Mouse (Mus musculus): ENCODE measurements around the gene Rxfp3.

Gene Rxfp3

DNA sequence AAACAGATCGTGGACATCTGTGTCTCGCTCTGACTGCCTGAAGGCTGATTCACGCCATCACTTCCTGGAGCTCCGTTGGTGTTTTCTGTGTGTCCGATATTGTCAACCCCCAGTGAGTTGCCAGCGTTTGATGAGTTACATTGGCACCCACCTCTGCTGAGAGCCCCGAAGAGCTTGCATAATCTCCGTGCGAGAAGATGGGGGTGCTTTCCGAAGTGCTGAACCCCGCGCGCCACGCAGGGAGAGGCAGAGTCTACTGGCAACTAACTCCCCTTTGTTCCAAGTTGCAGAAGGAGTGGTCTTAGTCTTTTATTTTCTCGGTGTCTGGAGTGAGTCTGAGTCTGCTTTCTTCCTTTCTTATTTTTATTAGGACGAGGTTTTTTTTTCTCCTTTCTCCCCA is at the start of gene Rxfp3:
Rxfp3 (minus strand) TSS at position 281 of the 400 bp plus-strand sequence.
- DNase-seq (ENCODE audit: low read depth): no peak

DNA sequence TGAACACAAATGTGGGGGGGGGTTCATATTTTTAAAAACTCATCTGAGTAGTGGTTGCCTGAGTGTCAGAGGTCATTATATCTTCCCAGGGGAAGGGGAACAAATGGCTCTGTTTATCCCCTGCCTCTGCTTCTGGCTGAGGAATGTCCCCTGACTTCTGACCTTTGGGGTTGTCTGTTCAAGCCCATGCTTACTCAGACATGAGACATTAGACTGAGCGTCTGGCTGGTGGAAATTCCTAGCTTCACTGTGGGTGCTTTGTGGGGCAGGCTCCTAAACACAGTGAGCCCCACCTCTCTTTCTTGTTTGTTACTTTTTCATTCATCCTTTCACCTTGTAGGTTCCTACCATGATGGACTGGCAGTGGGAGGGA is 47.2 kb upstream of the Rxfp3 start:
- DNase-seq (ENCODE audit: low read depth): no peak

DNA sequence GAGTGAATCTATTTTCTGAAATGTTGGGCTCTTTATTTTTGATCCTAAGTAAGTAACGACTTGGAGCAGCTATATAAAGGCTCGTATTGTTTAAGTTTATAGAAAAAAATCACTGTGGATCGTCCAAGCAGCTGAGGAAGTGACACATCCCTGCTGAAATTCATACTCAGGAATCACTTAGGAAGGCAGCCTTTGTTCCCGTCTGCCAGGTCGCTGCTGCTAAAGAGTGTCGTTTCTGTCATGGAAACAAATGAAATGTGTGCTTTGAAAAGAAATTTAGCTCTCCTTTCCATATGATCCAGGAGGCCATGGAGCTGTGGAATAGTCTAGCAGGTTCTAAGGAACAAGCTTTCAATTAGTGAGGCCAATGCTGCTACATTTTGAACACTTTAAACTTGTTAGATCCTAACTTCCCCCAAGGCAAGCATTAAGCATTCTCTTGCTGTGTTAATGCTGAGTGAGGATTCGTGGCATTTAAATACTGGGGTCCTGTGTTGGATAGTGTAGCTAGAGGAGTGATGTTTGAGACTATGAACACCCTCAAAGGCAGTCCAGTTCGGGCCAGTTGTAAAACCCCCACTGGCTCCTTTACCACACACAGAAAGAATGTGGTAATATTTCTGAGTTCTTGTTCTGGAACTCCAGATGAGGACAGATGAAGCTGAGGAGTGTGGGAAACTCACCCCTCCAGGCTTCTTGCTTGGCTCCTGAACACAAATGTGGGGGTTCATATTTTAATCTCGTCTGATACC is 46.6 kb upstream of the Rxfp3 start:
- DNase-seq (ENCODE audit: low read depth): no peak

DNA sequence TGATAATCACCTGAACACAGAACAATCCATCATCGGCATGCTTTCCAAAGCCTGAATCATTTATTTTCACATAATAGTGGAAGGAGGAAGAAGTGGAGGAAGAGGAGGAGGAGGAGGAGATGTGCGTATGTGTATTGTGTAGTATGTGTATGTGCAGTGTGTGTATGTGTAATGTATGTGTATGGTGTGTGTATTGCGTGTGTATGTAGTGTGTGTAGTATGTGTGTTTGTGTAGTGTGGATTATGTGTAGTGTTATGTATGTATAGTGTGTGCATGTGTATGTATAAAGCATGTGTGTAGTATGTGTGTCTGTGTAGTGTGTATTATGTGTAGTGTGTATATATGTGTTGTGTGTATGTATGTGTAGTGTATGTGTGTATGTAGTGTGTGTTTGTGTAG is 45.9 kb upstream of the Rxfp3 start:
- no peak for DNase-seq (ENCODE audit: low read depth)

DNA sequence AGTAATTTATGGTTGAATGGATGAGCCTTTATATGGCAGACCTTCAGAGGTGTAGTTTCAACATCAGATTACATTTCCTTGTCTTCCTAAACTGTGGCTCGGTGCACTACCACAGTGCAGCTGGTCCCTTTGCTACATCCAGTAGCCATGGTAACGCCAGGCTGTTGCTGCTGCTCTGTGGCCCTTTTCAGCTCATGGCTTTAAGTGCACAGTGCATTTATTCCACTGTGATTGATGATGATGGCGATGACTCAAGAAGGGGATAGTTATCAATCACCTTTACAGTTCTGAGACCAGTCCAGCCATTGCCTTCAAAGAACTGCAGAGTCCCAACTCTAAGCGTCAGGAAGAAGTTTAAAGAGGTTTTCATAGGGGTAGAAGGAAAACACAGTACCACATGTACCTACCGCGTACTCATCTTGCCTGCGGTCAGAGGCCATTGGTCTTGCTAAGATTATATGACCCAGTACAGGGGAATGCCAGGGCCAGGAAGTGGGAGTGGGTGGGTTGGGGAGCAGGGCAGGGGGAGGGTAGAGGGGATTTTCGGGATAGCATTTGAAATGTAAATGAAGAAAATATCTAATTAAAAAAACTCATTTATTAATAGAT is 45.3 kb upstream of the Rxfp3 start:
- no peak for DNase-seq (ENCODE audit: low read depth)

DNA sequence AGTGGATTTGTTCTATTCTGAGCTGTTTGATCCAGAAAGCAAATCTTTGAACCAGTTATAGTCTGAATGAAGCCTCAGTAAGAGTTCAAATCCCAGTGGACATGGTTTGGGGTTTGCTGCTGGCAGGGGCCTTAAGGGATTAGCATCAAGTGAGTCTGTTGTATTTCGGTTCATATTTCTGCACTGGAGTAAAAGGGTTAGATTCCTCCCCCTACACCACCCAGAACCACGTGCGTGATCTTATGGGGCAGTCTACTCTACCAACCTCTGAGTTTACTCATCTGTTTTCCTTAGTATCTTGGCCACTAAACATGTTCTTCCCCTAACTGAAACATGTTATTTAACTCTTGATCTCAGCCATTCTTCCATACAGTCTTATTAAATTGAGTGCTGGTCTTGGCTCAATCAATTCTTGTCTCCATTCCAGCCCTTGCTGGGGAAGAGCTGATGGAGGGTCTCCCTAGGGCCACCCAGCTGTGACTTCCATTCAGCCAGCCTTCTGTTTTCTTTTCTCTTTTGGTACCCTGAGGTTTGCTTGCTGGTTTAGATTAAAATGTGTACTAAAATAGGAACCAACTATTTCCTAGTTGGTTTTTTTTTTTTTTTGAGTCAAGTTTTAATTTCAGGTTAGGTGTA is 38.1 kb upstream of the Rxfp3 start:
- DNase-seq (ENCODE audit: low read depth): no peak

DNA sequence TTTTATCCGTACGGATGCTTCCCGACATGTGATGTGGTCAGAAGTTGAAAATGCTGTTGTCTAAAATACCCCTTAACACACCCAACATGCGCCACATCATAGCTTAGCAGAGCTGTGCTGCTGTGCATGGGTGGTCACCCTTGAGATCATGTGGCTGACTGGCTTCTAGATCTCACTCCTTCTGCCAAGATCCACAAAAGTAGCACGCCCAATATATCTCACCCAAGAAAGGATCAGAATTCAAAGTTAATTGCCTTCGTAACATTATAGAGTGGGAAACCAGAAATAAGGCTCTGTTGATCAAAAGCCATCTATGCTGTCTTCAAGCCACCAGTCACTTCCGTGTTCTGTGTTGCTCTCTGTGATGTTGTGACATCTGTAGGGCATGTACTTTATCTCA is 30.1 kb upstream of the Rxfp3 start:
- no peak for DNase-seq (ENCODE audit: low read depth)

DNA sequence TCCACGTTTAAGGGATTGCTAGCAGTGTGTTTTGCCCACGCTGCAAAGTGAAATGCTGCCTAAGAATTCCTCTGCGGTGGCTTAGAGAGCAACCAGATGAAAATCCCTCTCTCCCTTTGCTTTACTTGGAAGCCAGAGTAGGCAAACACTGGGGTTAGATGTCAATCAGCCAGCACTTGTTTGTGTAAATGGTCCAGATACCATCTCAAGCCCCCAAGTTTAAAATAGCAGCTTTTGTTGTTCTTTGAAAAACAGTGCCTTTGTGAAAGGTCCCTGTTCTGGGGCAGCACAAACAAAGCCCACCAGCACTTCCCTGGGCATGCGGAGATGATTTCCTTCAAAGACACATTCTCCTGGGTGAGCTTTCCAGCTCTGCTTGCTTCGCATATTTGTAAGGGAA is 28.5 kb upstream of the Rxfp3 start:
- no peak for DNase-seq (ENCODE audit: low read depth)

DNA sequence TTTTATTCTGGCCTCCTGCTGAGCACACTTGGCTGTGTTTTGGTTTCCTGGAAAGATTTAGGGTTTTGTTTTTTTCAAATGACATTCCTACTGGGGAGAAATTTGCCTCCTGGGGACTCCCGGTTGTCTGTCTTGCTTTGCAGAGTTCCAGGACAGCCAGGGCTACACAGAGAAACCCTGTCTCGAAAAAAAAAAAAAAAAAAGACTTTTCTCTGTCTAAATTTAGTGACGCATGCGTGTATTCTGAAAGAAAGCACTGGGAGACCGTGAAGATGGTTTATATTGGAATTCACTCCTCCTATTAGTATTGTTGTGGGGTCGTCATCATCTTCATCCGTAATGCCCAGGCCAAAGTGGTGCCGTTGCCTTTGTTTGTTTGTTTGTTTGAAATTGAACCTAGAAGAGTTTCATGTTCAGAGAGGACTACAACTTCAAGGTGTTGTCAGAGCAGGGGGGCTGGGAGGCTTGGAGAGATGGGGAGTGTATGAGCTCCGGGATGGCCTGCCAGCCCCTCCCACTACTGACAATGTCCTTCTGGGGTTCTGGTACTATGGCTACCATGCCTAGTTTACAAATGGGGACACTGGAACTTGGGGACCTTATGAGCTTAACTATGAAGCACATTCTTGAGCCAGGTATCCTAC is 27.9 kb upstream of the Rxfp3 start:
- no peak for DNase-seq (ENCODE audit: low read depth)

DNA sequence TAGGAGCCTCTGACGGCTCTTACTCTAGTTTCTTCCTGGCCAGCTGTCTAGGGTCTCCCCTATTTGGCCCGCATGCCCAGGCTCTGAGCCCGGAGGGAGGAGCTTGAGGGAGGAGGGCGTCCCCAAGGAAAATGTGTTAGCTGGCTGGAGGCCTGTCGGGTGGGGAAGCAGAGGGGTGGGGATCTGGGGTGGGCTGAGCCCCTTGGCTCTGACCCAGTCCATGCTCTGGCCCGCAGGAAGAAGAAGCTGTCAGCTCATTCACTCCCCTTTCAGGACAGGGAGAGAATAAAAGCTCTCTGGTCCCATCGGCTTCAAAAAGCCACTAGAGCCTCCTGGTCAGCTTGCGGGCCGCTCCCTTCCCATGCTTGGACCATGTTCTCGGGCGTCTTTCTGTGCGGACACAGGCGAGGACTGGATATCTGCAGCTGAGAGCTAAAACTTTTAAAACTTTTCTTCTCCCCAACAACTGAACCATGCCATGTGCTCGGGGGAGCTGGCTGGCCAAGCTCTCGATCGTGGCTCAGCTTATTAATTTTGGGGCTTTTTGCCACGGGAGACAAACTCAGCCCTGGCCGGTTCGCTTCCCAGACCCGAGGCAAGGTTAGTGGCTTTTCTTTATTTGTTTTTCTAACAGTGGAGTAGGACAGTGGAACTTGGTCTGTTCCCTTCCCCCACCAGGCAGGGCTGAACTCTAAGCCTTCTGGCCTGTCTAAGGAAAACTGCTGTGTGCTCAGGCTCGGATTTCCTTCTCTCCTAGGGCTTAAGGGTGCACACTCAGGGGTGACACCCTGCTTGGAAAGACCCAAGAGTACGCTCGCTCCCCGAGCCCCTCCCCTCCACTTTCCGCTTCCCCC is 27.0 kb upstream of the Rxfp3 start, which contains the start of gene Adamts12:
Adamts12 (plus strand) TSS at position 233 of the 854 bp plus-strand sequence.
- DNase-seq (ENCODE audit: low read depth): no peak

DNA sequence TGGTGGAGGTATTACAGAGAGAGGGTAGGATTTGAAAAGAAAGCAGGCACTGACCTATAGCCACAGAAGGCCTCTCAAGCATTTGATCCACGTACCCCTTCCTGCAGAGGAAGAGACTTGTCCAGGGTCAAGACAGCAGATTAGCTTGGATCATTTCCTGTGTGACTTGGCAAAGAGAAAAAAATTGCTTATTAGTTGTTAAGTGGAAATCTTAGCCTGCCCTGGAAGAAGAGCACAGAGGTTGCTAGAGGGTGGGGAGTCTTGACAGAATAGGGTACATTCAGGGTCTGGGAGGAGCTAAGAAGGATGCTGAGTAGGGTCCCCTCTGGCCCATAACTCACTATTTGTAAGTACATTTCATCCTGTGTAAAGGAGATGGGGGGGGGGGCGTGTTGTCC is 26.4 kb upstream of the Rxfp3 start:
- DNase-seq (ENCODE audit: low read depth): no peak

DNA sequence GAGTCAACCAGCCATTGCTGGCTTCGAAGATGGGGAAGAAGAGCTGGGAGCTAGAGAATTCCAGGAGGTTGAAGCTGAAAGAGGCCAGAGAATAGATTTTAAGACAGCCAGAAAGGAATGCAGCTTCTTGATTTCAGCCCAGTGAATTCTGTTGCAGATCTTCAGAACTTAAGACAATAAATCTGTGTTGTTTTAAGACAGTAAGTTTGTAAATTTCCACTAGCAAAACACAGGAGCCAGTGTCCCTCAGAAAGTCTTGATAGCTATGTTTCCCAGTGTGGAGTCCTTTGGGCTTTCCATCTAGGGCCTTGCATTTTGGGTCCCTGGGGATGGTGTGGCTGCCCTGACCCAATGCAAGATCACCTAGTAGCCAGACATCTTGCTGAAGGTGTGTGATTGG is 25.1 kb upstream of the Rxfp3 start:
- DNase-seq (ENCODE audit: low read depth): no peak

DNA sequence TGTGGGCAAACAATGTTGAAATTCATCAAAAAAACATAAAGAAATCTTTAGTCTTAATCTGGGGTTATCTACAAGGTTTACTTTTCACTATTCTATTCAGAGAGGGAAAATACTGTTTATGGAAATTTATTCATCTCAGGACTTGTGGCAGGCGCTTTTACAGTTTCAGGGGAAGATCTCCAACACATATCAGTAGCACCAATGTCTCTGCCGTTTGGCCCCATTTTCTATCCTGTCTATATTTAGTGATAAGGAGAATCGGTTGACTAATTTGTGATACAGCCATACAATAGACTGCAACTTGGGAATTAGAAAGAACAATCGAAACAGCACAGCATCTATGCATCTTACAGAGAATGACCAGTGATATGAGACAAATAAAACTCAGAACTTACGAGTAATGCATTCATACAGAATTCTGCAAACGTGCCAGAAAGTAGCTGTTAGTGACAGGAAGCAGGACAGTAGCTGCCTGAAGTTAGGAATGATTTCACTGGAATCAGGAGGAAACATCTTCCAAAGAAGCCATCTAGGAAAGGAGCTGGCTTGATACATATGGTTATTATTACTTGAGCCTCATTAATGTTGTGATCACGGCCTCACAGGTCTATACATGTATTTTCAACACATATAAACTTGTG is 16.8 kb upstream of the Rxfp3 start:
- no peak for DNase-seq (ENCODE audit: low read depth)

DNA sequence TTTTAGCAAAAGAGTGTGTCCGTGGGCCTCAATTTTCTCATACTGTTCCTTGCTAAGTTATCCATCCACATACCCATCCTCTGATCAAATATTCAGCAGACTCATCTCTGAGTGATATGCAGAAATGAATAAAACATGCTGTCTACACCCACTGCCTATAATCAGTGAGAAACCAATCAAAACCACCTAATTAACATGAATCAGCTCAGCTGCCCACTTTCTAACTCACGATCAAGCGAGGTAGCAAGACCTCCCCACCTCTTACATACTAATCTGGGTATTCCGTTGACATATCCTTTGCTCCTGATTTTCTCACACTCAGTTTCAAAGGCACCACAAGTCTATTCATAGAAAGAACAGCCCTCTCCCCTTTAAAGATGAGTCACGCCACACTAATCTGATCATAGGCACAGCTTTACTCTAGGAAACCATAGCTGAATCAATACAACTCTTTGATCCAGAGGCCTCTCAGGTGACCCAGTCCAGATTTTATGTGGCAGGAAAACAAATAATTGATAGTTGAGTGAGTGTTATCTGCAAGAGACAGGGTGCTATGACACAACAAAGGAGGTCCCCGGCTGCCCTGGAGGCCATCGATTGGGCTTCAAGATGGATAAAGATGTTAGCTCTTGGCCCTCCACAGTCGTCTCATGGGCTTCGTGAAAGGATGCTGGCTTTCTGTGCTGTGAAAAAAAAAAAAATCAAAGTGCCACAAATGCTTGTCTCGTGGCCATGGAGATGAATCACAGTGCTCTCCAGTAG is 16.1 kb upstream of the Rxfp3 start:
- no peak for DNase-seq (ENCODE audit: low read depth)

DNA sequence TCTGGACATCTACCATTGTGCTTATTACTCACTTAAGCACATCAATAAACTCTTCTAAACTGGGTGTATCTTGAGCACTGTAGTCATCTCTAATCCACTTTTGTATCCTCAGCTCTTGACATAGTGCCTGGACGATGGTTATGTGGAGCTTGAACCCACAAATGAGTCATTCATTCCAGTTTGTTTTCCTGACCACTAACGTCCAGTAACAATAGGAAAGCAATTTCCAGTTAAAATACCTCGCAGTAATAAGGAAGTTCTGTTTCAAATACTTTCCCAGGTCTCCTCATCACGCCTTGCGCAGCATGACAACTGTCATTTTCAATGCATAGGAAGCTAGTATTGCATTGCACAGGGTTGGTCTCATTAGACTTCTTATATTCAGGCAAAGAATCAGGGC is 5.0 kb upstream of the Rxfp3 start:
- peak; percentile 42 for DNase-seq (ENCODE audit: low read depth)

DNA sequence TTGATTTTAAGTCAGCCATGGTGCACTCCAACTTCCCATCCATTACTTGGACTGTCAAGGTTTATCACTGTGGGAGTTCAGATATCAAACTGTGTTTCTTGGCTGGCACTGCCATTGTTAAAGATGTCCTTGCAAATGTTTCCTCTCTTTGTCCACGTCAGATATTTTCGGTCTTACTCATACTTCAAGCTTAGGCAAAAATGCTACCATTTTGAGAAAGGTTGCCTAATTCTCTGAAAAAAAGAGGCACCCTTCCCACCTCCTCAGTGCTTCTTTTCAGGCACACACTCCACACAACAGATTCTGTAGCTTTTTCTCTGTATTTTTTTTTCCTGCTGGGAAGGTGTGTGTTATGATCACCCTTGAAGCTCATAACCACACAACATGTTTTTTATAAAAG is 3.4 kb upstream of the Rxfp3 start:
- DNase-seq (ENCODE audit: low read depth): no peak

DNA sequence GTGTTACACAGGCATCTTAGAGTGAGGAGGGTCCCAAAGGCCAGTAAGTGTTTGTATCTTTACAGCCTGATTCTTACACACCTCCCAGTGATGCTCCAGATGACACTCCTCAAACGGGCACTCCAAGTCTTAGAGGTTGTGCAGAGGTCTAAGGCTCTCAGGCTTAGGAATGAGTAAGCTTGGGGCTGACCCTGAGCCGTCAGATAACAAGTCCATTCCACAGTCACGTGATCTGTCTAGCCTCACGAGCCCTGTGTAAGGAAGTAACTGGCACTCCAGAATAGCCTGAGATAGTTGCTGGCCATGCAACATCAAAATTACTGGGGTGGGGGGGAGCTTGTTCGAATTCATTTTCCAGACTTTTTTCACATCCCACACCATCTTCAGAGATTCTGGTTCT is 2.3 kb upstream of the Rxfp3 start:
- peak; percentile 39 for DNase-seq (ENCODE audit: low read depth)

DNA sequence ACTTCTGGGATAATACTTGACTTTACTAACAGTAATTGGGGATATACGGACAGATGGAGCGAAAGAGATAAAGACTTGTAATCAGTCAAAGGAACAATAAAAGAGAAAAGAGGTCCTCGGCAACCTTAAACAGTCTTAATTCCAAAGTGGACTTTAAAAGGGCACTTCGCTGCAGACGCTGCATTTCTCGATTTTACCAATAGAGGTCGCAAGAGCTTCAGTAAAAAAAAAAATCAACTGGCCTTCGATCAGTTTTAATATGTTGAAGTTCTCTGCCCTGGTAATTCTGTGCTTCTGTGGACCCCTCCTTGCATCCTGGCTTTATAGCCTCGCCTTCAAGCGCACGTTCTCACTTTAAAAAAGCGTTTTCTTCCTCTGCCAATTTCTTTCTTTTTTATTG is 685 bp upstream of the Rxfp3 start:
- DNase-seq (ENCODE audit: low read depth): peak; percentile 61

DNA sequence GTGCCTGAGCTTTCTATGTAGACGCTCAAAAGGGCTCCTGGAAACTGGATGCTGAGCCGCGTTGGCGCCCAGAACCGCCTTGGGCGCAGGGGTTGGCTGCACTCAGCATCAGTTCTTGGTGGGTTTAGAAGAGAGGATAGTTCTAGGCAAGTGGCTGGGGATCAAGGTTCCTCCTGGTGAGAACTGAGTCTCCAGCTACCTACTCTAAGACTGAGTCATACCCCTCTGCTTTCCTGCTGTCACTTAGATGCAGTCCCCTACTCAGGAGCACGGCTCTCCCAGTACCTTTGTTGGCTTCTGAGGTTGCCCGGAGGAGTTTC is 455 bp downstream of the Rxfp3 start:
- no peak for DNase-seq (ENCODE audit: low read depth)

DNA sequence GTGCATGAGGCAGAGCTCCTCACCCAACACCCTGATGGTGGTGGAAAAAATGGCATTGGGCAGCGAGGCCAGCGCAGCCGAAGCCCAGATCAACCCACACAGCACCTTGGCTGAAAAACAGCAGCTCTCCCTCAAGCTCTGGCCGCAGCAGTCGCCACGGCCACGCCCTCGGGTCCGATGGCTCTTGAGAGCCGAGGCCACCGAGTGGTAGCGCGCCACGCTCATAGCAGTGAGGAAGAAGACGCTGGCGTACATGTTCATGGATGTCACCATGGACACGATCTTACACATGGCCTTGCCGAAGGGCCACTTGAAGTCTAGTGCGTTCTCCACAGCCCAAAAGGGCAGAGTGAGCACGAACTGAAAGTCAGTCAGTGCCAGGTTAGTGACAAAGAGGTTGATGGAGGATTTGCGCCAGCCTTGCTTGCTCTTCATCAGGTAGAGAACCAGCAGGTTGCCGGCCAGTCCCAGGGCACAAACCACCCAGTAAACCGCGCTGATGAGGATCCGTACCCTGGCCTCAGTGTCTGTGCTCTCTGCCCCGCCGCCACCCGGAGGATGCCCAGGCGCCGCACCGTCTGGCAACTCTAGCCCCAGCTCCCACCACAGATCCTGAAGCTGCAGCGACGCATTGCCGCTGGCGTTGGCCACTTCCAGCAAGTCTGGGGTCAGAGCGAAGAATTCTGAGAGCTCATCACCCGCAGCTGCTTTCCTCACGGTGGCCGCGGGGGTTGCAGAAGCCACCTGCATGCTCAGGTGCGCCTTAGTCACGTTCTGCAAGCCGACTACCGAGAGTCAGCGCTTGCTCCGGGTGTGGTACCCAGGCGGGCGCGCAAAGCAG is 1.0 kb downstream of the Rxfp3 start:
- DNase-seq (ENCODE audit: low read depth): no peak
